Mouse (Mus musculus): ENCODE results near the gene Ddx27.

GRCm38 (mm10) chr2:167078931-167079495 is 64.0 kb downstream of the Ddx27 start:
- TF ChIP-seq TAL1 (IDR thresholded peaks at IDR 0.05; ENCODE audit: low read length) = no peak
- TF ChIP-seq GATA1 (IDR thresholded peaks at IDR 0.05; ENCODE audit: low read length) = no peak
